Mouse (Mus musculus): ENCODE results near the gene Ankle2.

Gene Ankle2

GRCm38 (mm10) chr5:110230780-110231461 is at the start of gene Ankle2:
Ankle2 (plus strand) TSS chr5:110231004.
- DNase-seq (ENCODE audit: low spot score), result peak; percentile 93

GRCm38 (mm10) chr5:110181716-110182115 is 49.1 kb upstream of the Ankle2 start:
- DNase-seq (ENCODE audit: low spot score), result no peak

GRCm38 (mm10) chr5:110203164-110203895 is 27.5 kb upstream of the Ankle2 start:
- no peak for DNase-seq (ENCODE audit: low spot score)

GRCm38 (mm10) chr5:110204777-110205176 is 26.0 kb upstream of the Ankle2 start:
- no peak for DNase-seq (ENCODE audit: low spot score)

GRCm38 (mm10) chr5:110211312-110211711 is 19.5 kb upstream of the Ankle2 start:
- DNase-seq (ENCODE audit: low spot score), result no peak

- no peak for DNase-seq (ENCODE audit: low spot score)
These were observed 14.0 kb upstream of the Ankle2 start for GRCm38 (mm10) chr5:110216780-110217179.

GRCm38 (mm10) chr5:110220331-110220730 is 10.5 kb upstream of the Ankle2 start:
- DNase-seq (ENCODE audit: low spot score), result no peak

GRCm38 (mm10) chr5:110222757-110223156 is 8.0 kb upstream of the Ankle2 start:
- DNase-seq (ENCODE audit: low spot score), result no peak

GRCm38 (mm10) chr5:110225056-110225455 is 5.7 kb upstream of the Ankle2 start:
- no peak for DNase-seq (ENCODE audit: low spot score)

GRCm38 (mm10) chr5:110227336-110227883 is 3.4 kb upstream of the Ankle2 start:
- DNase-seq (ENCODE audit: low spot score), result no peak

- no peak for DNase-seq (ENCODE audit: low spot score)
These were observed 414 bp upstream of the Ankle2 start for GRCm38 (mm10) chr5:110230401-110230779.

- no peak for DNase-seq (ENCODE audit: low spot score)
These were observed 834 bp downstream of the Ankle2 start for GRCm38 (mm10) chr5:110231638-110232037.

GRCm38 (mm10) chr5:110232346-110232745 is 1.5 kb downstream of the Ankle2 start:
- no peak for DNase-seq (ENCODE audit: low spot score)

- DNase-seq (ENCODE audit: low spot score), result peak; percentile 53
These were observed 13.3 kb downstream of the Ankle2 start for GRCm38 (mm10) chr5:110244091-110244490.

- DNase-seq (ENCODE audit: low spot score), result no peak
These were observed 36.1 kb downstream of the Ankle2 start for GRCm38 (mm10) chr5:110266941-110267340.

GRCm38 (mm10) chr5:110269141-110270101 is 38.6 kb downstream of the Ankle2 start, which contains the start of gene Pgam5:
Pgam5 (minus strand) TSS chr5:110269913.
- DNase-seq (ENCODE audit: low spot score), result peak; percentile 91

GRCm38 (mm10) chr5:110270242-110270641 is 39.4 kb downstream of the Ankle2 start:
- no peak for DNase-seq (ENCODE audit: low spot score)

GRCm38 (mm10) chr5:110274147-110274546 is 43.3 kb downstream of the Ankle2 start:
- DNase-seq (ENCODE audit: low spot score), result no peak

- no peak for DNase-seq (ENCODE audit: low spot score)
These were observed 44.0 kb downstream of the Ankle2 start for GRCm38 (mm10) chr5:110274846-110275245.

- no peak for DNase-seq (ENCODE audit: low spot score)
These were observed 45.6 kb downstream of the Ankle2 start for GRCm38 (mm10) chr5:110276391-110276790.

- no peak for DNase-seq (ENCODE audit: low spot score)
These were observed 46.1 kb downstream of the Ankle2 start for GRCm38 (mm10) chr5:110276910-110277309.

- DNase-seq (ENCODE audit: low spot score), result no peak
These were observed 51.2 kb downstream of the Ankle2 start for GRCm38 (mm10) chr5:110281984-110282383.
